Mouse (Mus musculus) induced T-regulatory cell, adult 2 months (primary cell): ENCODE measurements at regions not wholly inside any gene's neighbourhood (a gene's known extent, or its start where the extent isn't known, plus 50 kb on each side); places are given as distances from the start of the nearest gene placed in this dataset.

ENCODE experiments used
- DNase-seq: peaks from one replicate; pipeline ENCODE4 v3.0.0-alpha.2; 2012; ENCODE audit warnings: low read depth

DNA sequence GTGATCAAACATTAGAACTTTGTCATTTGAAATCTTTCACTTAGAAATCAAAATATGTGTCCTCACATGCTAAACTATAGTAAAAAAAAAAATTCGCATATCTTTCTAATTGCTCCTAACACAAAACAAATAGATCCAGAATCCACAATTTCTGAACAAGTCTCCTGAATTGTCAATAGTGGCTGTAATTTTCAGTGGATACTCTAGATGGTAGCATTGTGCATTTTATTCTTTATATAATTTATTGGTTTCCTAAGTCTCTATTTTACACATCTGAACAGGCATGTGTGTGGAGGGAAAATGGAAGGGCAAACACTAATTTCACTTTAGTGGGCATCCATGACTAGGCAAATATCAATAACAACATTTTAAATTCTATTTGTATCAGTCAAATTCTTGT lies 63.7 kb upstream of the Tnmd start:
- DNase-seq, result peak; percentile 1

GRCm38 (mm10) chrX:133754026-133754425 lies 65.2 kb upstream of the Pcdh19 start:
- DNase-seq, result no peak

GRCm38 (mm10) chrX:133752232-133752631 lies 63.4 kb upstream of the Pcdh19 start:
- DNase-seq, result no peak

DNA sequence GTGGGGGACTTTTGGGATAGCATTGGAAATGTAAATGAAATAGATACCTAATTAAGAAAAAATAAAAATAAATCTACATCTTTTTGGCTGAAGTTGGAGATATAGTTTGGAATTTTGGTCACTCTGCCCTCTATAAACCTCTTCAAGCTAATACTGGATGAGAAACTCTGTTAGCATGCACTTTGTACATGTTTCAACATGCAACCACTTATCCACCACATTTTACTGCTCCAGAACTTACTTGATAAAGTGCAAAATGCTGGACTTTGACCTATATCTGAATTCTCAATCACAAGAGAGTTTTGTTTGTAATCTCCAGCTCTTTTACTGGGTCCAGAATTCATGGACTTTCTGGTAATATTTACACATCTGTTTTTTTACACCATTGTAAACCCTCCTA lies 54.7 kb upstream of the Pcdh19 start:
- DNase-seq, result no peak

GRCm38 (mm10) chrX:133738980-133739632 lies 50.3 kb upstream of the Pcdh19 start:
- DNase-seq, result no peak
